Mouse (Mus musculus) cerebellum, adult 9-11 months (tissue): Measurements from ENCODE around the gene Sbp.
A peak's percentile ranks its signal among the peaks of the same experiment; 100 is the strongest.

ENCODE experiments used
- DNase-seq: peaks from one replicate; pipeline ENCODE4 v3.0.0; 2022

Sbp gene

GRCm38 (mm10) chr17:23992789-23993553, 51.5 kb downstream of the Sbp start:
- DNase-seq = no peak

- peak; percentile 85 for DNase-seq
Measured at GRCm38 (mm10) chr17:23993559-23994428, 52.3 kb downstream of the Sbp start.

GRCm38 (mm10) chr17:23994667-23995066, 53.2 kb downstream of the Sbp start:
- DNase-seq = no peak
